Mouse (Mus musculus): ENCODE results near the gene Adgrd1.

DNA sequence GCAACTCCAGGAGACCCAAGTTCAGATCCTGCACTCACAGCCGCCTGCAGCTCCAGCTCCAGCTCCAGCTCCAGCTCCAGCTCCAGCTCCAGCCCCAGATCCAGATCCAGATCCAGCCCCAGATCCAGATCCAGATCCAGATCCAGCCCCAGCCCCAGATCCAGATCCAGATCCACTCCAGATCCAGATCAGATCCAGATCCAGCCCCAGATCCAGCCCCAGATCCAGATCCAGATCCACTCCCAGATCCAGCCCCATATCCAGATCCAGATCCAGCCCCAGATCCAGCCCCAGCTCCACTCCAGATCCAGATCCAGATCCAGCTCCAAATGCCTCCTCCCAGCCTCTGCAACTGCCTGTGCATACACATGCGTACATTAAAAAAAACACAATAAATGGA, 131.6 kb downstream of the Adgrd1 start:
- no peak for TF ChIP-seq CTCF (IDR thresholded peaks at IDR 0.05; ENCODE audit: low read depth, low read length)
- TF ChIP-seq POLR2A (IDR thresholded peaks at IDR 0.05; ENCODE audit: borderline replicate concordance, low read depth, low read length) = no peak

Data from bone marrow macrophage, adult 2 months (primary cell).